Mouse (Mus musculus) forebrain, embryonic 13.5 days (tissue): ENCODE data around the gene Ndc1. TPM values are rescaled to one million over a fixed set of nuclear protein-coding genes. Genes with fewer than 3 reads are reported as not detected.

Experiments
- ATAC-seq: fragments of 200-750 bp; cut with Nextera tagmentation; 2 replicates; pipeline ENCODE4 v1.8.0; 2017
- H3K27ac ChIP-seq: fragments of 300-500 bp; sonication (generic); 2 replicates; pipeline ENCODE4 v1.5.1; 2015; ENCODE audit warnings: inconsistent platforms, mild to moderate bottlenecking, moderate library complexity
- H3K27me3 ChIP-seq: fragments of 300-500 bp; sonication (generic); 2 replicates; pipeline ENCODE4 v1.6.1; 2015; ENCODE audit warnings: mild to moderate bottlenecking, inconsistent platforms
- H3K36me3 ChIP-seq: fragments of 300-500 bp; sonication (generic); 2 replicates; pipeline ENCODE4 v1.6.1; 2015; ENCODE audit warnings: mild to moderate bottlenecking, inconsistent platforms; ENCODE audit not compliant: poor library complexity, severe bottlenecking
- H3K4me1 ChIP-seq: fragments of 300-500 bp; sonication (generic); 2 replicates; pipeline ENCODE4 v1.6.1; 2015; ENCODE audit warnings: inconsistent platforms
- H3K4me2 ChIP-seq: fragments of 300-500 bp; sonication (generic); 2 replicates; pipeline ENCODE4 v1.6.1; 2015; ENCODE audit warnings: inconsistent platforms, mild to moderate bottlenecking, moderate library complexity
- H3K4me3 ChIP-seq: fragments of 300-500 bp; sonication (generic); 2 replicates; pipeline ENCODE4 v1.5.1; 2015; ENCODE audit warnings: mild to moderate bottlenecking, inconsistent platforms
- H3K9ac ChIP-seq: fragments of 300-500 bp; sonication (generic); 2 replicates; pipeline ENCODE4 v1.6.1; 2015; ENCODE audit warnings: mild to moderate bottlenecking, inconsistent platforms
- H3K9me3 ChIP-seq: fragments of 300-500 bp; sonication (generic); replicated peaks from 2 replicates; pipeline ENCODE4 v1.6.1; 2016; ENCODE audit warnings: inconsistent platforms
- WGBS: fragments of 180-500 bp; shearing (Covaris S2); methylation state at CpG from one replicate; pipeline ENCODE4 v1.1.7; 2015; 5-methylcytosine and 5-hydroxymethylcytosine counted together
- microRNA-seq: library from miRNA; unstranded; fragments of <30 nt; microRNA quantifications from one replicate; pipeline ENCODE4, GENCODE M21; 2016
- polyA plus RNA-seq: library from polyadenylated mRNA; unstranded; fragments of >200 nt; fragmentation: Nextera tagmentation; extraction: Ambion mirVana; gene quantifications from 2 replicates; pipeline ENCODE4 v1.2.1, GENCODE M21; 2015

Gene Ndc1
- polyA plus RNA-seq, 1 experiment from 2014 or later, result 23.7 TPM

DNA sequence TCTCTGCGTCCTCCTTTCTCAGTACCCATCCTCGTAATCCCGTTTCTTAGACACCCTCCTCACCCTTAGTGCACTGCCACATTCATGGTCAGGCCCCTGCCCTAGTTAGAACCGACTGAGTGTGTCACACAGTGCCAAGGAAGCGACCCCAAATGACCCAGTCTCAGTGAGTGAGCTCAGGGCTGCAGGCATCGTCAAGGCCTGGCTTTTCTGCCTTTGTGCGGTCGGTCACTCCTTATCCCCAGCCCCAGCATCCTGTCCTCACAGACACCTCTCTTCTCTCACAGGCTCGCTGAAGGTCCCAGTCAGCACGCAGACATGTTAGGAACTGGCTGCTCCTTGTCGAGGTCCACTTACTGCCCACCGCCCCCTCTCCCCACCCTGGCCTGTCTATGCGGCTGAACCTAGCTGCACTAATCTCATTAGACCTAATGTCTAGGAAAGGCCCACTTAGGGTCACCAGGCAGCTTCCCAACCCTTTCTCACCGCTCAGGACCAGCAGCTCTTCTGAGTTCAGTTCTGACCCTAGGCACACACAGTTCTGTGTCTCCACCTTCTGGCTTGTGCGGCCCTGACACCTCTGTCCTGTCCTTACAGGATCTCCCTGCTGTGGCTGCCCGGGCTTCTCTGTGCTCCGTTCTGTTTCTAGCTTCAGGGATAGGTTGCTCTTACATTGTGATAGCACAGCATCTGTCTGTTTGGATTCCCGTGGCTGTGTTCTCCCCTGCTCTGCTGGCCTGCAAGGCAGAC is 84.9 kb downstream of the Ndc1 start:
- no peak for ATAC-seq
- no peak overlapping the region for H3K9ac ChIP-seq
- H3K9me3 ChIP-seq, result no peaks in the 10 kb centered on the region
- 66% methylated on average over 18 of the region's 18 CpGs for WGBS
- H3K4me1 ChIP-seq, result no peaks in the 10 kb centered on the region
- H3K36me3 ChIP-seq, result no peaks in the 10 kb centered on the region
- H3K4me3 ChIP-seq, result no peak overlapping the region
- no peak overlapping the region for H3K27ac ChIP-seq
- no peaks in the 10 kb centered on the region for H3K27me3 ChIP-seq
- H3K4me2 ChIP-seq, result no peak overlapping the region

DNA sequence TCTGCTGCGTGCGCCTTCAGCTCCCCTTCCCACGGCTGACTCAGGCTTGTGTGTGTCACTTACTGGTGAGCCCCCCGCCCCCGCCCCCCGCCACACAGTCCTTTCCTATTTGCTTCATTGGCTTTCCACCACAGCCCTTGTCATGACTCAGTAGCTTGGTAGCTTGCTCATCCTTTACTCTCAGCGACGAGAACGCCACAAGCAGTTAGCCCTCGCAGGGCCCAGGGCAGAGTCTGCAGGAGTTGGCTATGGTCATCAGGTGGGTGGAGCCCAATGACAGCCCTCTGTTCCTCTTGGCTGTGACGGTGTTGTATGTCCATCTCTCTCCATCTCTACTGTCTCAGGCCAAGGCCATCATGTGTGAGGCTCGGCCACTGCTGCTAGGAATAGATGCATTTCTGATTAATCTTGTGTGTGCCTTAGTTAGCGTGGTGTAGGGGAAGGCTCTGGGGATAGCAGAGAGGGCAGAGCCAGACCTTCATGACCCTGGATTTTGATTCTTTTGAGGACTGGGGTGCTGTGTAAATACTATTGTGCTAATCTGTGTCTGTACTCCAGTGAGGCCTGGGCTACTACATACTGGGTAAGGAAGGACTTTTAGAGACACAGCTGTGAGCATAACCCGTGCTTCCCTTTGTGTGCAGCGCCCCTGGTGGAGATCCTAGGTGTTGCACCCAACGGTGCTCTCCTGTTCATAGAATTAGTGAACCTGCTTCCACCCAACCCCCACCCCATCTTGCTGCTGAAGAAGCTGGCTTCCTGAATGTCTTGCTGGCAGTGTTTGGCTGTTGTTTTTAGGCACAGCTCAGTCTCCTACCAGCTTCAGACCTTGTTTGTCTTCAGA is 85.8 kb downstream of the Ndc1 start:
- no peak overlapping the region for H3K27ac ChIP-seq
- no peak overlapping the region for H3K4me2 ChIP-seq
- H3K9me3 ChIP-seq, result no peaks in the 10 kb centered on the region
- no peaks in the 10 kb centered on the region for H3K36me3 ChIP-seq
- no peak overlapping the region for H3K9ac ChIP-seq
- H3K27me3 ChIP-seq, result no peaks in the 10 kb centered on the region
- H3K4me1 ChIP-seq, result no peaks in the 10 kb centered on the region
- ATAC-seq, result peak; percentile 87
- WGBS, result 66% methylated on average over 16 of the region's 16 CpGs
- no peak overlapping the region for H3K4me3 ChIP-seq

DNA sequence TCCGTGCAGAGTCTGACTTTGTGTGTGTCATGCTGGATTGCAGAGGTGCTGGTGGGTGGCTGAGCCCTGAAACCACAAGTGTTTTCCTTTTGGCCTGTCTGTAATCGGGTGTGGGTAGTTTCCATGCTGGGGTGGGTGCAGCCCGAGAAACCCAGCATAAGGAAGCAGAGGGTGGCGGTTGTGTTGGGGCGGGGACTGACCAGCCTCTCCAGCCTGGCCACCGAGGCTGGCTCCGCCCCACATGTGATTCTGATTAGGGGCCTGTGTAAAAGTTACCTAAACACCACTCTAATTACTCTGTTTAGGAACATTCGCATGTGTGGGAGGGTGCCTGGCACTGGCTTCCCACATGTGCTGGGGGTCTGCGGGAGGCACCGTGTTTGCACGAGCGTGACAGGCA is 90.0 kb downstream of the Ndc1 start:
- no peak overlapping the region for H3K27ac ChIP-seq
- no peaks in the 10 kb centered on the region for H3K4me1 ChIP-seq
- no peak overlapping the region for H3K4me2 ChIP-seq
- no peaks in the 10 kb centered on the region for H3K27me3 ChIP-seq
- WGBS, result 68% methylated on average over 12 of the region's 12 CpGs
- ATAC-seq, result no peak
- H3K36me3 ChIP-seq, result no peaks in the 10 kb centered on the region
- H3K9ac ChIP-seq, result no peak overlapping the region
- no peaks in the 10 kb centered on the region for H3K9me3 ChIP-seq
- no peak overlapping the region for H3K4me3 ChIP-seq

DNA sequence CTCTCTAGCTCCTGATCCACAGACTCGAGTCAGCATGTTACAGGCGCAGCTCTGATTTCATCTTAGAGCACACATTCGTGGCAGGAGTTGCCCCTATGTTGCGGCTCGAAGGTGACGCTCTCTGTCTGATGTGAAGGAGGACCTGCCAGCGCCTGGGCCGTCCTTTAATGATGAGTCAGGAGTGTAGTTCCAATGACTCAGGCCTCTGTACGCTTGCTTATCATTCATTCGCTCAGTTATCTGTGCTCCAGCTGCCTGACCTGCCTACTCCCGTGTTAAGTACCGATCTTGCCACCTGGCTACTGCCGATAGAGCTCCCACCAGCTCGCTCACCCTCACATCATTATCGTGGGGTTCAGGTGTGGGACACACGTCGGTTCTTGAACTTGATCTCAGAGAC is 91.3 kb downstream of the Ndc1 start:
- no peaks in the 10 kb centered on the region for H3K4me1 ChIP-seq
- no peak overlapping the region for H3K4me3 ChIP-seq
- no peak overlapping the region for H3K27ac ChIP-seq
- no peaks in the 10 kb centered on the region for H3K36me3 ChIP-seq
- no peak for ATAC-seq
- no peaks in the 10 kb centered on the region for H3K9me3 ChIP-seq
- H3K27me3 ChIP-seq, result no peaks in the 10 kb centered on the region
- no peak overlapping the region for H3K9ac ChIP-seq
- H3K4me2 ChIP-seq, result no peak overlapping the region
- 90% methylated on average over 17 of the region's 17 CpGs for WGBS

DNA sequence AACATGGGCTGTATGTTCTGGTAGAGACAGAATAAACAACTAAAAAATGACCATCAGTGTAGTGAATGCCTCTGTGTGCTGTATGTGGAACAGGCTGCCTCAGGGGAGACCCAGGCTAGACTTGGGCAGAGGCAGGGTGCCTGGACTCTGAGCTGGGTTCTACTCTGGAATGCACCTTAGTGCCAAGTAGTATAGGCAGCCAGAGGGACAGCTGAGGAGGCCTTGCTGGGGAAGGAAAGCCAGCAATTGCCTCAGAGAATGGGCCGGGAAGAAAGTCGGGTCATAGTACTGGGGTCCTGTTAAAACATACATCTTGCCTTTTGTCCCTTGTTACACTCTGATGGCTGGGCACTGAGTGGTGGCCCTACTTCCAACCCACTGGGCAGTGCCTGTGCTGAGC is 91.9 kb downstream of the Ndc1 start:
- Histone ChIP-seq H3K4me3 (no peak overlapping the region), H3K4me2 (no peak overlapping the region), H3K27me3 (no peaks in the 10 kb centered on the region), H3K9me3 (no peaks in the 10 kb centered on the region), H3K4me1 (no peaks in the 10 kb centered on the region), H3K36me3 (no peaks in the 10 kb centered on the region), H3K27ac (no peak overlapping the region), H3K9ac (no peak overlapping the region)
- ATAC-seq, result no peak
- 86% methylated on average over 2 of the region's 2 CpGs for WGBS

DNA sequence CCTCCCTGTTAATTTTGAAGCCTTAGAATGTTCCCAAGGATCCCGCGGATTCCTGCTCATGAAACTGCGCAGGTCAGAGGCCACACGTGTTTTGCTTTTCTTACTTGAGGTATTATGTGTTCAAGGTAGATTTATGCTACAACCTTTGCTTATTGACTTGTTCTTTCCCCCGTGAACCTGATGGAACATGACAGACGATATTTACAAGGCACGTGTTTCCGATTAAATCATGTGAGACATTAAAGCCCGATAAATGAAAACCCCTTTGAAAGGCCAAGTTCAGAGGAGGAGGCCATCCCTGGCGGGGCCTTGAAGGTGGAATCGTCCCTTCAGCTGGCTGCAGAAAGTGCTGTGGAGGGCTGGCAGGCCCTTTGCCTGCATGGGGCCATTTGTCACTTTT is 92.9 kb downstream of the Ndc1 start:
- H3K4me3 ChIP-seq, result no peak overlapping the region
- H3K4me2 ChIP-seq, result no peak overlapping the region
- no peaks in the 10 kb centered on the region for H3K27me3 ChIP-seq
- H3K9me3 ChIP-seq, result no peaks in the 10 kb centered on the region
- no peaks in the 10 kb centered on the region for H3K36me3 ChIP-seq
- H3K27ac ChIP-seq, result no peak overlapping the region
- no peak overlapping the region for H3K9ac ChIP-seq
- no peaks in the 10 kb centered on the region for H3K4me1 ChIP-seq
- ATAC-seq, result no peak
- WGBS, result 88% methylated on average over 11 of the region's 11 CpGs

Small RNA genes lying within 50 kb of the gene (microRNA-seq; reads per million reads assigned to microRNA genes)
- gene Gm24804, result not detected

Other genes starting within 250 kb of the Ndc1 start
- gene Tmem59, start 189.4 kb upstream of the Ndc1 start, polyA plus RNA-seq, result 335 and 337 TPM in 2 replicates
- 38.9 and 52.3 TPM in 2 replicates for gene Tceanc2, start 188.7 kb upstream of the Ndc1 start, polyA plus RNA-seq
- not detected in 2 replicates for gene Ldlrad1, start 158.6 kb upstream of the Ndc1 start, polyA plus RNA-seq
- 67.4 and 68.9 TPM in 2 replicates for gene Lrrc42, start 114.3 kb upstream of the Ndc1 start, polyA plus RNA-seq
- gene Hspb11, start 114.2 kb upstream of the Ndc1 start, polyA plus RNA-seq, result 32.6 and 39.5 TPM in 2 replicates
- not detected in 2 replicates for gene Dio1, start 60.6 kb upstream of the Ndc1 start, polyA plus RNA-seq
- 45.8 and 51.1 TPM in 2 replicates for gene Yipf1, start 53.4 kb upstream of the Ndc1 start, polyA plus RNA-seq
- gene Glis1, start 66.8 kb downstream of the Ndc1 start, polyA plus RNA-seq, result 0.75 and 0.84 TPM in 2 replicates